Mouse (Mus musculus) stomach, embryonic 15.5 days (tissue): ENCODE results near the gene Cyp2a4. TPM values are rescaled to one million over a fixed set of nuclear protein-coding genes. Genes with fewer than 3 reads are reported as not detected.
"Not testable (repeated sequence)": the region's sequence is repeated elsewhere in the genome, so short reads cannot be mapped to it uniquely, and the experiment has no call there.

Experiments
- ATAC-seq: fragments of 200-750 bp; cut with Nextera tagmentation; 2 replicates; pipeline ENCODE4 v1.8.0; 2017; ENCODE audit warnings: low read depth, moderate number of reproducible peaks, moderate TSS enrichment; ENCODE audit not compliant: insufficient read depth, low FRiP score
- H3K27ac ChIP-seq: fragments of 300-500 bp; sonication (generic); 2 replicates; pipeline ENCODE4 v1.5.1; 2015; ENCODE audit warnings: mild to moderate bottlenecking, inconsistent platforms
- H3K27me3 ChIP-seq: fragments of 300-500 bp; sonication (generic); replicated peaks from 2 replicates; pipeline ENCODE4 v1.6.1; 2015; ENCODE audit warnings: inconsistent platforms
- H3K36me3 ChIP-seq: fragments of 300-500 bp; sonication (generic); 2 replicates; pipeline ENCODE4 v1.6.1; 2015; ENCODE audit warnings: inconsistent platforms
- H3K4me1 ChIP-seq: fragments of 300-500 bp; sonication (generic); 2 replicates; pipeline ENCODE4 v1.6.1; 2015; ENCODE audit warnings: inconsistent platforms
- H3K4me2 ChIP-seq: fragments of 300-500 bp; sonication (generic); 2 replicates; pipeline ENCODE4 v1.6.1; 2015; ENCODE audit warnings: mild to moderate bottlenecking, inconsistent platforms
- H3K4me3 ChIP-seq: fragments of 300-500 bp; sonication (generic); replicated peaks from 2 replicates; pipeline ENCODE4 v1.5.1; 2015; ENCODE audit warnings: inconsistent platforms
- H3K9ac ChIP-seq: fragments of 300-500 bp; sonication (generic); 2 replicates; pipeline ENCODE4 v1.6.1; 2015; ENCODE audit warnings: inconsistent platforms
- H3K9me3 ChIP-seq: fragments of 300-500 bp; sonication (generic); 2 replicates; pipeline ENCODE4 v1.6.1; 2016; ENCODE audit warnings: inconsistent platforms
- WGBS: fragments of 180-500 bp; shearing (Covaris S2); methylation state at CpG from one replicate; pipeline ENCODE4 v1.1.7; 2015; 5-methylcytosine and 5-hydroxymethylcytosine counted together
- polyA plus RNA-seq: library from polyadenylated mRNA; unstranded; fragments of >200 nt; fragmentation: Nextera tagmentation; extraction: Ambion mirVana; gene quantifications from 2 replicates; pipeline ENCODE4 v1.2.1, GENCODE M21; 2015

Gene Cyp2a4
- polyA plus RNA-seq: not detected in 2 replicates

DNA sequence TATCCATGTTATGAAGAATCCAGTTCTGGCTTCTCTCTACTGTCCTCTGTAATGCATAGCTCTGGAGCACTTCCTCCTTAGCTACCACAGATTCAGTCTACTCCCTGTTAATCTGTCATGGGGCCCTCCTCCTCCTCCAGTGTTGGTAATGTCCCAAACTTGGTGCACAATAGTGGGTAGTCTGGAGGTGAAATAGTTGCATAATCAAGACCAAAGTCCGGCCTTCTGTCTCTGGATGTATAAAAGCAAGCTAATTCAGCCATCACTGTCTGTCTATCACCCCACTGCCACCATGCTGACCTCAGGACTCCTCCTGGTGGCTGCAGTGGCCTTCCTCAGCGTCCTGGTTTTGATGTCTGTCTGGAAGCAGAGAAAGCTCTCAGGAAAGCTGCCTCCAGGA lies at the start of gene Cyp2a4:
Gene Cyp2a4 (plus strand): TSS at position 244 of the 400 bp plus-strand sequence.
- H3K9ac ChIP-seq, ATAC-seq, H3K9me3 ChIP-seq, H3K4me3 ChIP-seq, H3K27me3 ChIP-seq, H3K4me2 ChIP-seq, H3K36me3 ChIP-seq, H3K4me1 ChIP-seq, H3K27ac ChIP-seq: not testable (repeated sequence)
- WGBS: 65% methylated on average over 2 of the region's 2 CpGs

DNA sequence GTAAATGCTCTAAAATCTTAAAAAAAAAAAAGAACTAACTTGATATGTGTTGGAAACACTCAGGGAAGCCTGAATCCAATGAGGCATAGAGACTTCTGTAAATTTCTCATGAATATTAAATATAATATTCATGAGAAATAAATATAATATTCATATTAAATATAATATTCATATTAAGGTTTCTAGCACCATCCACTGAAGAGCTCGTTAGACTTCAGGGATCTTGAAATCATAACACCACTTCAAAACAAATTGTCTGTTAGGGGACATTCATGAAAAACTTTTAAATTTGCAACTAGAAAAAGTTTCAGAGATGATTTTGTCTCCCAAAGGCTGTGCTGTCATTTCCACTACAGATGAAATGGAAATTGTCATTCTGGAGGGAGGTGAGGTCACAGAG lies 46.9 kb upstream of the Cyp2a4 start, which contains the start of gene Vmn1r184:
Gene Vmn1r184 (plus strand): TSS at position 301 of the 400 bp plus-strand sequence.
- 84% methylated on average over 1 of the region's 1 CpGs for WGBS
- ATAC-seq, H3K27ac ChIP-seq, H3K9me3 ChIP-seq, H3K4me2 ChIP-seq, H3K36me3 ChIP-seq, H3K4me1 ChIP-seq, H3K27me3 ChIP-seq, H3K9ac ChIP-seq, H3K4me3 ChIP-seq: not testable (repeated sequence)

DNA sequence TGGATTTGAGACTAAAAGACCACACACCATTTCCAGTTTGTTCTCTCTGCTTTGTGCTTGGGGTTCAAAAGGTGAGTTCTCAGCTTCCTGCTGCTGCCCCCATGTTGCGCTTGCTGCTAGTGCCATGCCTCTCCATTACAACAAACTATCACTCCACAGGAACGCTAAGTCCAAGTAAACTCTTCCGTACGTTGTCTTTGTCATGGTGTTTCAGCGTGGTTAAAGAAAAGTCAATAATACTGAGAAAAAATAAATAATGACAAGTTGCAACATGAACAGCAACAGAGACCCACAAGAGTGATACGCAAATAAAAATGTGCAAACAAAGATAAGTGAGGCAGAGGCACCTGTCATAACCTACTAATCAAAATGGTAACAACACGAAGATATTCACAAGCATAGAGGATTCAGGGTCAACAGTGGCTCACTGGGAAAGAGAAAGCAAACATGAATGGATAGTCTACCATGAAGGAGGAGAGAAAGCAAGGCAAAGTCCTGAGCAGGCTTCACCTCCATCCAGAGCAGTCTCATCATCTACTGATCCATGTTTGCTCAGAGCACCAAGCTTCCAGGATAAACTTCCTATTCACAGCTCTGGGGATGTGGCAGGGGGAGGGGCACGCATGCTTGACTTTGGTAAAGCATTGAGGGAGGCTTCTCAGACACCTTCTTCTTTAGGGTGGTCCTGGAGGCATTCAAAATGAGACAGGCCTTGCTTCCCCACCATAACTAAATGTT lies 3.4 kb upstream of the Cyp2a4 start:
- H3K27ac ChIP-seq, H3K27me3 ChIP-seq, H3K4me2 ChIP-seq, H3K36me3 ChIP-seq, H3K9me3 ChIP-seq, H3K9ac ChIP-seq, H3K4me1 ChIP-seq, H3K4me3 ChIP-seq, ATAC-seq: not testable (repeated sequence)
- 73% methylated on average over 8 of the region's 8 CpGs for WGBS

DNA sequence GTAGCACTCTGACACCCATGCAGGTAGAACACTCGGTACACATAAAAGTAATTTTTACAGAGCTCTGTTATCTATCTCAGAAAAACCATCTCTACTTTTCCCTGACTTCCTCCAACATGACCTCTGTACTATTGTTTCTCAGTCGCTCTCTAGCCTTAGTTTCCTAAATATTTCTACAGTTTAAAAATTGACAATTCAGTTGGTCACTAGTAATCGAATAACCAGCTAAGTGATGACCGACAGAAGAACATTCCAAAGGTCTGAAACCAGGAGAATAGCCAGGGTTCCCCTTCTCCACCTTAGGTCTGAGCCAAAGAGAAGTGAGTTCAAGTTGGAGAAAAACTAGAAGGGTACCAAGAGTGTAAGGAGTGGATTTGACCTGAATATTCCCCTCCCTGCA lies 4.8 kb downstream of the Cyp2a4 start:
- not testable (repeated sequence) for H3K27me3 ChIP-seq, H3K4me2 ChIP-seq, H3K9me3 ChIP-seq, H3K36me3 ChIP-seq, H3K4me3 ChIP-seq, H3K9ac ChIP-seq, H3K27ac ChIP-seq, H3K4me1 ChIP-seq, ATAC-seq
- WGBS: 73% methylated on average over 4 of the region's 4 CpGs

DNA sequence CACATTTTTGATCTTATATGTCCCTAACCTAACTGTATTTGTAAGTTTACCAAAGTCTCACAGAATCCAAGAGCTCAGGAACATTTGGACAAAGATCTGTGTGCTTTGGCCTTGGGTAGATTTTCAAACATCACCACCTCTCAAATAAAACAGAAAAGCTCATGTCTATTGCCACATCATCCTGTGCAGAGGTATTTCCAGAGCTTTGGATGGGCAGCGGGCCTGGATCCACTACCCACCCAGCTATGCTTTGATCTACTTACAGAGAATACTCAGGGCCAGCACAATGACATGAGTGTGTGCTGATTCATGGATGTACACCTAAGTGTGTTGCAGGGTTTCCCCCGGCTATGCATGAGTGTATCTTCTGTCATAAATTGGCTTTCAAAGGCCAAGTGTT lies 8.2 kb downstream of the Cyp2a4 start:
- H3K27ac ChIP-seq, H3K9me3 ChIP-seq, H3K4me2 ChIP-seq, H3K9ac ChIP-seq, H3K36me3 ChIP-seq, H3K27me3 ChIP-seq, H3K4me1 ChIP-seq, H3K4me3 ChIP-seq, ATAC-seq: not testable (repeated sequence)
- WGBS: 78% methylated on average over 2 of the region's 2 CpGs

DNA sequence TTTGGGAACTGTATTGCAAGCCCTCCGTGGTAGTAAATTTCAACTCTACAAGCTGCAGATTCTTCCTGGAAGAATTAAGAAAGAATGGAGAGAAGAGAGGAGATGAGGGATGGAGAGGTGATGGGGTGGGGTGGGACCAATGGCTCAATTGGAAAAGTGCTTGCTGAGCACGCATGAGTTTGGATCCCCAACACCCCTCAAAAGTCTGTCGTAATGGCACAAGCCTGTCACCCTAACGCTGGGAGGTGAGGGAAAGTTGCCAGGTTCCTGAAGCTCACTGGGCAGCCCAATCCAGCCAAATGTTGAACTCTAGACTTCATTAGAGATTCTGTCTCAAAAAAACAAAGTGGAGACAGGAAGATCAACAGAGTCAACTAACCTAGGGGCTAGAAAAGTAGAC lies 8.8 kb downstream of the Cyp2a4 start:
- H3K4me3 ChIP-seq, H3K9ac ChIP-seq, H3K4me2 ChIP-seq, H3K36me3 ChIP-seq, H3K27ac ChIP-seq, ATAC-seq, H3K4me1 ChIP-seq, H3K9me3 ChIP-seq, H3K27me3 ChIP-seq: not testable (repeated sequence)
- WGBS: 84% methylated on average over 4 of the region's 4 CpGs

DNA sequence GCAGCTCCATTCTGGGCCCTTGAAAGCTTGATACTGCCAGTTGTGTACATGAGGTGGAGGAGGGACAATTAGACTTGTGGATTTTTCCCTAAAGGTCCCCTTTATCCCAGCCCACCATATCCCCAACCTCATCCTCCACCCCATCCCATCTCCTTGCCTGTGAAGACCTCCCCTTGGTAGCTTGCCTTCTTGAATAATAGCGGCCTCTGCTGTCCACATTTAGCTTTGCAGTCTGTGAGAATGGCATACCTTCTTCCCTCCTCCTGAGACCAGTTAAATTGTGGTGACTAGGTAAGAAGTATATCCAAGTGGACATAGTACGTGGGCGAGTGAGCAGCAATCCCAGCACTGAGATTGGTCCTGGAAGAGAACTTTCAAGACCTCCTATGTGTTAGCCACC lies 13.4 kb downstream of the Cyp2a4 start:
- not testable (repeated sequence) for H3K27ac ChIP-seq, H3K36me3 ChIP-seq, ATAC-seq, H3K4me3 ChIP-seq, H3K9me3 ChIP-seq, H3K27me3 ChIP-seq, H3K4me1 ChIP-seq, H3K9ac ChIP-seq, H3K4me2 ChIP-seq
- WGBS: 63% methylated on average over 3 of the region's 3 CpGs

DNA sequence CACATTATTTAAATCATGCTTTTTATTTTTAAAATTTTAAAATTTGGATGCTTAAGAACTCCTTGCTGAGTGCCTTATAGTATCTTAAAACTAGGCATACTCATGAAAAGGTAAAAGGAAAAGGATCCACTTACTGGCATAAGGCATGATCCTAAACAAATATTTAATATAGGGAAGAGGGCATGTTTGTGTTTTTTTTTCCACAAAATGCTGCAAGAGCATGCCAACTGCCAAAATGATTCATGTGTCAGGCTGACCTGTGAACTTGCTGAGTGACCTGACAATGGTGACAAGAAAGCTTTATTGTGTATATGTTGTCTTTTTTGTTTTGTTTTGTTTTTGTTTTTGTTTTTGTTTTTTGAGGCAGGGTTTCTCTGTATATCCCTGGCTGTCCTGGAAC lies 43.2 kb downstream of the Cyp2a4 start:
- H3K36me3 ChIP-seq, H3K9ac ChIP-seq, H3K4me1 ChIP-seq, H3K4me2 ChIP-seq, H3K27ac ChIP-seq, H3K4me3 ChIP-seq, H3K9me3 ChIP-seq, H3K27me3 ChIP-seq, ATAC-seq: not testable (repeated sequence)

DNA sequence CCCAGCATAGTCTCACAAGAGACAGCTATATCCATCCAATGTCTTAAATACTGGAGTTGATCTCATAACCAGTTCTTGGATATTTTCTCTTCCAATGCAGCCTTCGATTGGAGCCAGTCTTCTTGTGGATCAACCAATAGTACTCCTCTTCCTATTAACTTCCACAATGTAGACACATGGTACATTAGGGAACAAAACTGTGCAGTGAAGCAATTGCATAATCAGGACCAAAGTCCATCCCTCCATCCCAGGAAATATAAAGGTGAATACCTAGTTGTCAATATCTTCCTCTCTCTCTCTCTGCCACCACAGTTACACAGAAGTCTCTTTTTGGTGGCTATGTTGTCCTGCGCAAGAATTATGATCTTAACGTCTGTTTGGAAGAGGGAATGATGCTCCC lies 45.3 kb downstream of the Cyp2a4 start:
- H3K9ac ChIP-seq, ATAC-seq, H3K4me2 ChIP-seq, H3K27me3 ChIP-seq, H3K4me1 ChIP-seq, H3K4me3 ChIP-seq, H3K36me3 ChIP-seq, H3K9me3 ChIP-seq, H3K27ac ChIP-seq: not testable (repeated sequence)
- WGBS: 82% methylated on average over 3 of the region's 3 CpGs

DNA sequence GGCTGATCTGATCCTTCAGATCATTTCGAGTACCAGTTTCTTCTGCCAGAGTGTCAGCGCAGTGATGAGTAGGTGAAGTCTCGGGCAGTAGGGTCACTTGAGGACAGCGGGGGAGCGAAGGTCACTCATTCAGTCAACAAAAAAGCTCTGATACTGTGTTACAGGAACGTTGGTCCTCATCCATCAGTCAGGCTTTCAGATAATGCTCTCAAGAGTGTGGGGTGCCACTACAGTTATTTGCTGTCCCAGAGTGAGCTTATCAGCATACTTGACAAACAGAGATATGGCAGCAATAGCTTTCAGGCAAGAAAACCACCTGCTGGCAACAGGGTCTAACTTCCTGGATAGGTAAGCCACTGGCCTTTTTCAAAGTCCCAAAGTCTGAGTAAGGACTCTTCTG lies 49.8 kb downstream of the Cyp2a4 start:
- not testable (repeated sequence) for ATAC-seq, H3K36me3 ChIP-seq, H3K4me2 ChIP-seq, H3K4me1 ChIP-seq, H3K4me3 ChIP-seq, H3K27ac ChIP-seq, H3K9me3 ChIP-seq, H3K9ac ChIP-seq, H3K27me3 ChIP-seq
- 78% methylated on average over 6 of the region's 6 CpGs for WGBS

Other genes with a start within 250 kb of the Cyp2a4 start
- gene Cyp2b13, start 245.7 kb upstream of the Cyp2a4 start, polyA plus RNA-seq: not detected in 2 replicates
- not detected in 2 replicates for gene Cyp2b9, start 133.8 kb upstream of the Cyp2a4 start, polyA plus RNA-seq
- gene Vmn1r184, start 46.8 kb upstream of the Cyp2a4 start, polyA plus RNA-seq: not detected in 2 replicates
- not detected in 2 replicates for gene Nlrp9c, start 96.5 kb downstream of the Cyp2a4 start, polyA plus RNA-seq
- gene Nlrp4a, start 127.9 kb downstream of the Cyp2a4 start, polyA plus RNA-seq: not detected in 2 replicates
- not detected in 2 replicates for gene Nlrp9a, start 227.9 kb downstream of the Cyp2a4 start, polyA plus RNA-seq